In the genomic region with DNA sequence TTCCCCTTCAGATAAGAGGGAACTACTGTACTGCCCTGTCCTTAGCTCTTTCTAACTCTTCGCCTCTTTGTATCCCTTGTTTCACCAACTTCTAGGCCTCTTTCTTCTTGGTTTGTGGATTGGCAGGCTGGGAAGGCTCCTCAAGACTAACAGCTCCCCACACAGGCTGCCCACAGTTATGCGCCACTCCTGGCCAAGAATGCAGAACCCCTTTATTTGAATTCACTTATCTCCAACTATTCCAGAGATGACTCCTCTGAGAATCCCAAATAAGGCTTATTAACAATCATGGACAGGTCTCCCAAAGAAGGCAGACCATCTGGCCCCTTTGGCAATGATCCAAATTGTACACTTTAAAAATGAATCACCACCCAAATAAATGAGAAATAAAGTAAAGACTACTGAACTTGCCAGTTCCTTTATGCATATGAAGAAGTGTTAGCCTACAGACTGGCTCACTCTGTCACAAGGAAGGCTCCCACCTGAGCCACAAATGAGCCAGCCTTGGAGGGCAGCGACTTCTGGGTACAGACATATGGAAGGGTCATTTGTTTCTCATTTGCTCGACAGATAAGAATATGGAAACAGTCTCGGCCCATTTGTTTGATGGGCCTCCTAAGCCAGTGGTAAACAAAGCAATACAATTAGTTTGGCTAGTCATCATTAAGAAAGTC, we compare ENCODE assay signal across 25 mouse cellular contexts.
DNase-seq lines count a peak whose midpoint lies in the region; ATAC-seq and TF ChIP-seq lines count a peak whose summit lies in the region.
"Had no signal": no experiment of that assay in that cellular context is flagged by ENCODE, and none has a peak within 500 bp of the region (broad histone marks: within the 10 kb centered on the region; RNA-seq: fewer than 3 reads in every experiment).

No protein-coding gene starts in this region.

- no peak overlapping the region for H3K4me3 ChIP-seq in forebrain, embryonic 11.5 days (ENCODE audit: low read depth, low read length)
- H3K4me3 ChIP-seq in forebrain, embryonic 12.5 days (replicated peaks), result no peak overlapping the region
- no peak overlapping the region for H3K4me3 ChIP-seq in kidney, postnatal 0 days (replicated peaks; ENCODE audit: low read depth, low read length)
- H3K4me3 ChIP-seq in kidney, embryonic 16.5 days (ENCODE audit: low read length), result no peak overlapping the region
- no peak overlapping the region for H3K4me3 ChIP-seq in CH12.LX (replicated peaks in 1 of 3; ENCODE audit: low read depth in 2 of 3, low read length in 2 of 3, poor library complexity in 1 of 3)
- H3K4me3 ChIP-seq: forebrain, embryonic 15.5 days; heart, embryonic 12.5 days; limb, embryonic 13.5 days; liver, embryonic 13.5 days; megakaryocyte, embryonic 14.5 days; midbrain, embryonic 15.5 days; neural tube, embryonic 12.5 days had no signal

- no peak for ATAC-seq in forebrain, embryonic 11.5 days (replicated peaks; ENCODE audit: low FRiP score)
- no peak for ATAC-seq in forebrain, embryonic 12.5 days (ENCODE audit: low FRiP score)
- ATAC-seq in kidney, postnatal 0 days (replicated peaks; ENCODE audit: low FRiP score, low read depth), result no peak
- ATAC-seq in kidney, embryonic 16.5 days (ENCODE audit: low FRiP score, low TSS enrichment), result no peak
- ATAC-seq: forebrain, embryonic 15.5 days; midbrain, embryonic 15.5 days had no signal

- no peak overlapping the region for H3K9ac ChIP-seq in forebrain, embryonic 11.5 days (ENCODE audit: low read length)
- H3K9ac ChIP-seq in forebrain, embryonic 12.5 days, result no peak overlapping the region
- no peak overlapping the region for H3K9ac ChIP-seq in kidney, postnatal 0 days (ENCODE audit: low read depth, low read length)
- no peak overlapping the region for H3K9ac ChIP-seq in kidney, embryonic 16.5 days (replicated peaks; ENCODE audit: low read length)
- no peak overlapping the region for H3K9ac ChIP-seq in CH12.LX (ENCODE audit: insufficient read depth, low read depth)
- H3K9ac ChIP-seq: forebrain, embryonic 15.5 days; heart, embryonic 12.5 days; limb, embryonic 13.5 days; liver, embryonic 13.5 days; midbrain, embryonic 15.5 days; neural tube, embryonic 12.5 days had no signal

- TF ChIP-seq CTCF in kidney, postnatal 0 days (IDR thresholded peaks at IDR 0.05; ENCODE audit: low read depth), result peak; percentile 11; the same call in 1 of the 2 replicates
- TF ChIP-seq CTCF in CH12.LX (conservative IDR thresholded peaks at IDR 0.05 in 1 of 2, IDR thresholded peaks at IDR 0.05 in 1 of 2; ENCODE audit: low read depth in 2 of 2, low read length in 2 of 2), result peak in 1 of 2 experiments; percentile 52; a peak in 2 of 4 replicates

- peak; percentile 52 for TF ChIP-seq RAD21 in CH12.LX (IDR thresholded peaks at IDR 0.05; ENCODE audit: low read depth, low read length)

- DNase-seq in forebrain, embryonic 11.5 days (ENCODE audit: low spot score), result peak; percentile 17
- DNase-seq in kidney, postnatal 0 days (ENCODE audit: low spot score), result no peak
- no peak for DNase-seq in CH12.LX (ENCODE audit: extremely low read depth)
- DNase-seq in Muller cell, postnatal 12 days (ENCODE audit: inconsistent ontology term), result peak; percentile 51
- DNase-seq in ovary, adult 18-20 months (ENCODE audit: low spot score), result no peak
- no peak for DNase-seq in kidney, adult 18-20 months
- DNase-seq: adrenal gland, postnatal 10 days; embryo, embryonic 11 days; heart, postnatal 14 days; kidney, adult 2 months; kidney, postnatal 14 days; layer of hippocampus, postnatal 36 days; liver, embryonic 13.5 days; lung, adult 2 months; thymus, adult 18-20 months; thymus, postnatal 4 days had no signal

- no peak overlapping the region for H3K4me2 ChIP-seq in forebrain, embryonic 11.5 days (ENCODE audit: low read depth, low read length, severe bottlenecking)
- H3K4me2 ChIP-seq in forebrain, embryonic 12.5 days, result no peak overlapping the region
- no peak overlapping the region for H3K4me2 ChIP-seq in kidney, postnatal 0 days (ENCODE audit: low read length)
- H3K4me2 ChIP-seq in kidney, embryonic 16.5 days (replicated peaks; ENCODE audit: low read depth, low read length), result no peak overlapping the region
- no peak overlapping the region for H3K4me2 ChIP-seq in CH12.LX (ENCODE audit: insufficient read depth, low read depth, poor library complexity, severe bottlenecking)
- H3K4me2 ChIP-seq: forebrain, embryonic 15.5 days; heart, embryonic 12.5 days; limb, embryonic 13.5 days; liver, embryonic 13.5 days; midbrain, embryonic 15.5 days; neural tube, embryonic 12.5 days had no signal

- no peaks in the 10 kb centered on the region for H3K27me3 ChIP-seq in forebrain, embryonic 11.5 days (ENCODE audit: control insufficient read depth, insufficient read depth, low read length)
- H3K27me3 ChIP-seq in forebrain, embryonic 12.5 days, result no peaks in the 10 kb centered on the region
- H3K27me3 ChIP-seq in kidney, postnatal 0 days (ENCODE audit: insufficient read depth, low read length), result no peaks in the 10 kb centered on the region
- no peaks in the 10 kb centered on the region for H3K27me3 ChIP-seq in kidney, embryonic 16.5 days (ENCODE audit: insufficient read depth, low read length)
- H3K27me3 ChIP-seq in CH12.LX (replicated peaks), result no peaks in the 10 kb centered on the region
- H3K27me3 ChIP-seq: forebrain, embryonic 15.5 days; heart, embryonic 12.5 days; limb, embryonic 13.5 days; liver, embryonic 13.5 days; megakaryocyte, embryonic 14.5 days; midbrain, embryonic 15.5 days; neural tube, embryonic 12.5 days had no signal

- dilution Hi-C loops in CH12.LX (cut with MboI; ENCODE audit: extremely low pct_ligation_motif_present, extremely low pct_unique_long_range_greater_than_20kb, low sequenced_read_pairs), result no loop called here

- no peaks in the 10 kb centered on the region for H3K36me3 ChIP-seq in forebrain, embryonic 11.5 days (ENCODE audit: control insufficient read depth, insufficient read depth, low read length)
- H3K36me3 ChIP-seq in forebrain, embryonic 12.5 days (replicated peaks), result no peaks in the 10 kb centered on the region
- H3K36me3 ChIP-seq in kidney, postnatal 0 days (ENCODE audit: insufficient read depth, low read length), result no peaks in the 10 kb centered on the region
- no peaks in the 10 kb centered on the region for H3K36me3 ChIP-seq in kidney, embryonic 16.5 days (ENCODE audit: insufficient read depth, low read length)
- no peaks in the 10 kb centered on the region for H3K36me3 ChIP-seq in CH12.LX (replicated peaks in 1 of 2; ENCODE audit: control insufficient read depth in 1 of 2, insufficient read depth in 1 of 2, low read length in 1 of 2)
- H3K36me3 ChIP-seq: forebrain, embryonic 15.5 days; heart, embryonic 12.5 days; limb, embryonic 13.5 days; liver, embryonic 13.5 days; midbrain, embryonic 15.5 days; neural tube, embryonic 12.5 days had no signal

- no peaks in the 10 kb centered on the region for H3K4me1 ChIP-seq in forebrain, embryonic 11.5 days (replicated peaks; ENCODE audit: control insufficient read depth, insufficient read depth, low read length)
- H3K4me1 ChIP-seq in forebrain, embryonic 12.5 days, result no peaks in the 10 kb centered on the region
- no peaks in the 10 kb centered on the region for H3K4me1 ChIP-seq in kidney, postnatal 0 days (replicated peaks; ENCODE audit: insufficient read depth, low read length)
- H3K4me1 ChIP-seq in kidney, embryonic 16.5 days (ENCODE audit: insufficient read depth, low read length), result no peaks in the 10 kb centered on the region
- H3K4me1 ChIP-seq in CH12.LX (ENCODE audit: control insufficient read depth in 1 of 2, insufficient read depth in 2 of 2), result peaks cover 4% of the 10 kb centered on the region in 2 experiments; a peak in 2 of 4 replicates
- H3K4me1 ChIP-seq: forebrain, embryonic 15.5 days; heart, embryonic 12.5 days; limb, embryonic 13.5 days; liver, embryonic 13.5 days; megakaryocyte, embryonic 14.5 days; midbrain, embryonic 15.5 days; neural tube, embryonic 12.5 days had no signal

- no peaks in the 10 kb centered on the region for H3K79me2 ChIP-seq in CH12.LX (replicated peaks; ENCODE audit: control insufficient read depth, extremely low read depth, insufficient read depth, poor library complexity, severe bottlenecking)

- in situ Hi-C loops in CH12.LX (cut with MboI; ENCODE audit: low pct_ligation_motif_present, low pct_unique_long_range_greater_than_20kb, low sequenced_read_pairs), result no loop called here

- 80% methylated on average over 5 of the region's 5 CpGs for WGBS in forebrain, embryonic 11.5 days
- WGBS in forebrain, embryonic 12.5 days, result 81% methylated on average over 5 of the region's 5 CpGs
- 66% methylated on average over 5 of the region's 5 CpGs for WGBS in kidney, postnatal 0 days
- 71% methylated on average over 5 of the region's 5 CpGs for WGBS in kidney, embryonic 16.5 days

- H3K27ac ChIP-seq in forebrain, embryonic 11.5 days (ENCODE audit: low read depth, low read length), result no peak overlapping the region
- no peak overlapping the region for H3K27ac ChIP-seq in forebrain, embryonic 12.5 days
- H3K27ac ChIP-seq in kidney, postnatal 0 days, result no peak overlapping the region
- no peak overlapping the region for H3K27ac ChIP-seq in kidney, embryonic 16.5 days (ENCODE audit: low read length)
- H3K27ac ChIP-seq in CH12.LX (ENCODE audit: insufficient read depth, low read depth), result no peak overlapping the region
- H3K27ac ChIP-seq: forebrain, embryonic 15.5 days; limb, embryonic 13.5 days; liver, embryonic 13.5 days; midbrain, embryonic 15.5 days; neural tube, embryonic 12.5 days had no signal

- no peak for TF ChIP-seq EP300 in CH12.LX (IDR thresholded peaks at IDR 0.05; ENCODE audit: low read length)

- no peaks in the 10 kb centered on the region for H3K9me3 ChIP-seq in forebrain, embryonic 11.5 days (ENCODE audit: control insufficient read depth, low read length)
- no peaks in the 10 kb centered on the region for H3K9me3 ChIP-seq in forebrain, embryonic 12.5 days
- H3K9me3 ChIP-seq in kidney, postnatal 0 days (replicated peaks; ENCODE audit: low read length), result no peaks in the 10 kb centered on the region
- H3K9me3 ChIP-seq in kidney, embryonic 16.5 days (ENCODE audit: low read length), result no peaks in the 10 kb centered on the region
- peaks cover 5% of the 10 kb centered on the region for H3K9me3 ChIP-seq in CH12.LX (replicated peaks; ENCODE audit: low read length)
- H3K9me3 ChIP-seq: forebrain, embryonic 15.5 days; G1E; limb, embryonic 13.5 days; liver, embryonic 13.5 days; midbrain, embryonic 15.5 days; neural tube, embryonic 12.5 days had no signal

- TF ChIP-seq POLR2A in CH12.LX (IDR thresholded peaks at IDR 0.05; ENCODE audit: low read depth, low read length), result no peak

TF ChIP-seq in CH12.LX, 34 proteins besides CTCF, POLR2A, EP300 and RAD21:
- TF ChIP-seq TCF12 (IDR thresholded peaks at IDR 0.05; ENCODE audit: low read depth, low read length) (no peak), SMC3 (IDR thresholded peaks at IDR 0.05; ENCODE audit: low read depth, low read length) (peak; percentile 48), MAZ (IDR thresholded peaks at IDR 0.05; ENCODE audit: low read depth, low read length) (no peak), UBTF (IDR thresholded peaks at IDR 0.05; ENCODE audit: low read depth, low read length) (no peak)

Comparison
In these comparisons a context has a peak if more than half of its experiments do, and no peak if none do; other contexts are left out.
1. DNase-seq: peak in forebrain, embryonic 11.5 days (single experiment) and Muller cell, postnatal 12 days (single experiment); none in kidney, postnatal 0 days (single experiment), CH12.LX (single experiment), ovary, adult 18-20 months (single experiment) and kidney, adult 18-20 months (single experiment).